Mouse (Mus musculus): Measurements from ENCODE around the gene Aqp7.

The Aqp7 gene

DNA sequence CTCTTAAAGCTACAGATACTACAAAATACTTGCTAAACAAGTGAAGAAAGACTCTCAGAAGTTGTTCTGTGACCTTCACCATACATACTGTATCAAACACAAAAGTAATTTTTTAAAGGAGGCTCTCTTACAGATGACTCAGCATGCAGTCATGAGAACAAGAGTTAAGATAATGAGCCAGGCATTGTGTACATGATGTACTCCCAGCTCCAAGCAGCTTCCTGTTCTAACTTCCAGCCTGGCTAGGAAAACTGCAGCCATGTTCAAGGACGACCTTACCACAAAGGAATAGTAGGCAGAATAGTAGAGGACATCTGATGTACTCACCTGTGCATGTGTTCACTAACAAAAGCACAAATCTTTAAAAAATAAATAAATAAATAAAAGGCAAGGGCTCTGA, 47.7 kb downstream of the Aqp7 start:
- DNase-seq = no peak

DNA sequence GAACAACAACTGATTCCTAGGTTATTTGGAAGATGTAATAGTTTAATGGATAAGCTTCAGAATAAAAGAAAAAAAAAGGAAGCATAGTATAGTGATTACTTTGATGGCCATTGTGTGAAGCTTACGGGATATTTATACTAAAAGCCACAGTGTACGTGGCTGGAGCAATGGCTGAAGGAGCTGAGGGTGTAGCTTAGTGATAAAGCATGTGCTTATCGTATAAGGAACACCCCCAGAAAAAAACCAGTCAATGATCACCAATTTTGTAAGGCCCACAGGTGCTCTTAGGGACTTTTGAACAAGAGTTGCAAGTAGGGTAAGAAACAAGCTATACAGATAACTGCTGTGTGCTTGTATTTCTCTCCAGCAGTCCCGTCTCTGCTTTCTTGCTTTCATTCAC, 50.0 kb downstream of the Aqp7 start:
- no peak for DNase-seq

DNA sequence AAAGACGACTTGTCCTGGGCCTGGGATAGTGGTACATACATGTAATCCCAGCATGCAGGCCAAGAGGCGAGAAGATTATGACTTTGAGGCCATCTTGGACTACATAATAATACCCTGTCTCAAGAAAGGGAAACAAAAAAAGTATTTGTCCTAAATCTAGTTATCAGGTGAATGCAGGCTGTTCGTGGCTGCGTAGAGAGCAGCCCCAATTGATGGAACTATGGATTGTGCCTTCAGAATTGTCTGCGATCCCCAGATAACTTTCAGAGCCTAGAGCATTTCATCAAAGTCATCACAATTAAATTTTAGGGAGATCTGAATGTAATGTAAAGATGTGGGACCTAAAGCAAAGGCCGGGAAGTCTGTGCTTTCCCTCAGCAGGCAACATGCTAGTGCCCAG, 51.6 kb downstream of the Aqp7 start:
- DNase-seq = no peak

DNA sequence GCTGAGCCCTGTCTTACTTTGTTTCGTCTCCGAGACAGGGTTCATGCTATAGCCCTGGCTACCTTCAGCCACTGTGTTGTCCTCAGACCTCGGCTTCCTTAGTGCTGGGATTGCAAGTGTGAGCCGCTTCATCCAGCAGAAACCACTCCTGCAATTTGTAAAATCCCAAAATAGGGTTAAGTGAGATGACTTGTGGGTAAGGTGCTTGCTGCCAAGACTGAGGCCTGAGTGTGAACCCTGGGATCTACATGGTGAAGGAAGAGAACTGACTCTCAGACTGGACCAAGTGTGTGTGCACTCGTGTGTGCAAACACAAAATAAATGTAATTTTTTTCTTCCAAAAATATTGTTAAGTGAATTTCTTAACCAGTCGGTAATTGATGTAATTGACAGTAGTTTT, 58.3 kb downstream of the Aqp7 start:
- no peak for DNase-seq

DNA sequence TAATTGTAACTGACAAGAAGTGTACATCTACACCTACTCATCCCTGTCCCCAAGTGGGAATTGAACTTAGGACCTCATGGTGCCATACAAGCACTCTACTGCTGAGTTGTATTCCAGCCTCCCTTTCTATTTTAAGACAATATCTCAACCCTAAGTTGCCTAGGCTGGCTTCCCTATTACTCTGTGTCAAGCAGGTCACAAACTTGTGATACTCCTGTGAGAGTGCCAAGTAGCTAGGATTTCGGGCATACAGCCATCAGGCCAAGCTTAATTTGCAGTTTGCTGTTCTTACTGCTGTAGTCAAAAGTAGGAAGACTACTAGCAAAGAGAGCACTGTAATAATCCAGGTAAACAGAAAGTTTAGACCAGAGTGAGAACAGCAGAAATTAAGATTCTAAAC, 64.3 kb downstream of the Aqp7 start:
- no peak for DNase-seq
